Mouse (Mus musculus): ENCODE results near the gene Catsperb.
"Not testable (repeated sequence)": the region's sequence is repeated elsewhere in the genome, so short reads cannot be mapped to it uniquely, and the experiment has no call there.

The Catsperb gene

DNA sequence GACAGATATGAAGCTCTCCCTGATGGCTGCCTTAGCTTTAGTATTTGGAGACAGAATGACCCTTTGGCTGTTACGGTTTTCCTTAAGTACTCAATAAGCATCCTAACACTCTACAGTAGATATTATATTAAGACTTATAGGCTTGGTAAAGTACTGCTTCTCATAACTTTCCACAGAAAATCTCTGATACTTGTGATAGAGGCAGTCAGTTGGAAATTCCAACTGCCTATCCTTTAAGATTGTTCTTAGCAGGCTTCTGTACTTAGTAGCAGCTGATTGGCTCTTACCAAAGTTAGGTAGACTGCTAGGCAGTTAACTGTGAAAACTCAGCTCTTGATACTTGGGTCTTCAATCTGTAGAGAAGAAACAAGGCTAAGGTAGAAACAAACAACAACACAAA lies at the start of gene Catsperb:
TSS of gene Catsperb (plus strand) at position 301 of the 400 bp plus-strand sequence.
- DNase-seq (ENCODE audit: low spot score) = not testable (repeated sequence)

DNA sequence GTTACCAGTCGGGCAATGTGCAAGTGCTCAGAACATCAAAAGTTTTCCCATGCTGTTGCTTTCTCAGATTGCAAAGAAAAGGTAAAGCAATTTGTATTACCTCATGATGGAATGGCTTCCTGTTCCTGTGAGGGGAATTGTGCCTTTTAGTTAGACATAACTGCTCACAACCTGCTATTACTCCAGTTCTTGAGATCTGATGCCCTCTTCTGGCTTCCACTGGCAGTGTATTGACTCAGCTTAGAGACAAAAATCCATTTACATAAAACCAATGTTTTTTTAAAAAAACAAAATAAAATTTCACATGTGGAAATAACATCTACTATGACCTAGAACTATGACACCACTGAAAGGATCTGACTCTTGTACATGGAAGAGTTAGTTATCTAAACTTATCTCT lies 43.0 kb upstream of the Catsperb start:
- DNase-seq (ENCODE audit: low spot score) = not testable (repeated sequence)

DNA sequence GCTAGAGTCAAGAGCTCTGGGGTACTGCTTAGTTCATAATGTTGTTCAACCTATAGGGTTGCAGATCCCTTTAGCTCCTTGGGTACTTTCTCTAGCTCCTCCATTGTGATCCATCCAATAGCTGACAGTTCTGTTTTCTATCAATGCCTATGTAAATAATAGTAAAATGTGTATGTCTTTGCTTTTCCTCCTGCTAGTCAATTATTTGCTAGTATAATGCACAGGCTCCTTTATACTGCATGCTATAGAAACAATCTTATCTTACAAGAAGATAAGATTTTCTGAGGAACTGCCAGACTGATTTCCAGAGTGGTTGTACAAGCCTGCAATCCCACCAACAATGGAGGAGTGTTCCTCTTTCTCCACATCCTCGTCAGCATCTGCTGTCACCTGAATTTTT lies 23.0 kb upstream of the Catsperb start:
- not testable (repeated sequence) for DNase-seq (ENCODE audit: low spot score)

DNA sequence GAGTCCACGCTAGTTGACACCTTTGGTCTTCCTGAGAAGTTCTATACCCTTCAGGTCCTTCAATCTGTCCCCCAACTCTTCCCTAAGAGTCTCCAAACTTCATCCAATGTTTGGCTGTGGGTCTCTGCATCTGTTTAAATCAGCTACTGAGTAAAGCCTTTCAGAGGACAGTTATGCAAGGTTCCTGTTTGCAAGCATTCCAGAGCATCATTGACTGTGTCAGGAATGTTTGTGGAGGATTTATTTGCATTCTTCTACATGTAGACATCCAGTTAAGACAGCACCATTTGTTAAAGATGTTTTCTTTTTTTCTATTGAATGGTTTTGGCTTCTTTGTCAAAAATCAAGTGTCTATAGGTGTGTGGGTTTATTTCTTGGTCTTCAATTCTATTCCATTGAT lies 21.7 kb downstream of the Catsperb start:
- no peak for DNase-seq (ENCODE audit: low spot score)

DNA sequence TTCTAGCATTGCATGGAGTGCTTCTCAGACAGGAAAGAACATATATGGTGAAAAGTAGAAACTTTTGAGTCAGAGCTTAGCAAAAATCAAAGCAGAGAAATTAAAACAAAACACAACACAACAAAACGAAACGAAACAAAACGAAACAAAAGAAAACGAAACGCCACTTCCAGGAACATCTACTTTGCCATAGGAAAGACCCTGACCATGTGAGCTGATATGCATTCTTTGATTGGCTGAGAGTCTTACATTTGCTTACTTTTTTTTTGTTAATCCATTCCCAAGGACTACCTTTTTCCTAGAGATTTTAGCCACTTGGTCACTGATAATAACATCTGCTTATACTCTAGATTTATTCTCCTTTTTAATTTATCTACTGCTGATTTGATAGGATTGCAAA lies 57.6 kb downstream of the Catsperb start:
- no peak for DNase-seq (ENCODE audit: low spot score)

DNA sequence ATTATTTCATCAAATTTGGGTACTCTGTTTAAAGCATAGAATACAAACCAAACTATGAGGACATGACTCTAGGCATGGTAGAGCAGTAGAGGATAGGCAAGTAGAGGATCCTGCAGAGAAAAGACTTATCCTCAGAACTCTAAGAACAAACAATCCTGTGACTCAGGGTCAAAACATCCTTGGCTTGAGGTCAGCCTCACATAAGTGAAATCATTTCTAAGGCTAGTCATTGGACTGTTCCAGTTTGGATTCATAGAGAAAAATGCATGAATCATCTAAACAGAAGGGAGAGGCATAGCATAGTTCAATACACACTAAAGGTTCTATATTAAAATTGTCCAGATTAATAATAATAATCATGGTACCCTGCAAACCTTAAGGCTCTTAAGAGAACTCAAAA lies 79.1 kb downstream of the Catsperb start:
- no peak for DNase-seq (ENCODE audit: low spot score)

DNA sequence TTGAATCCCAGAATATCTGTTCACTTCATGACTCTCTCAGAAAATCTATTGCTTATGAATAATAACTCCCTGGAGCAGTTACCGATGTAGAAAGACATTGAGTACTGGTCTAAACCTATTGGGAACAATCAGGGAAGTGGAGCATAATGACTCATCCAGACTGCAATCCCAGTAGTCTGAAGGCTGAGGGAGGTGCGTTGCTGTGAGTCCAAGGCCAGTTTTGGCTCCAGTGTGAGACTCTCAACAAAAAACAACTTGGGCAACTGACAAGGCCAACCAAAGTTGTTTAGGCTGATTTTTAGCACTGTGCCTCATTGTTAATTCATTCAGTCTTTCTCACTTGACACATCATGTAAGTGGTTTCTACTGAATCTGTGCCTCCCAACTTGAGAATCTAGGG lies 106.9 kb downstream of the Catsperb start:
- DNase-seq (ENCODE audit: low spot score) = not testable (repeated sequence)

DNA sequence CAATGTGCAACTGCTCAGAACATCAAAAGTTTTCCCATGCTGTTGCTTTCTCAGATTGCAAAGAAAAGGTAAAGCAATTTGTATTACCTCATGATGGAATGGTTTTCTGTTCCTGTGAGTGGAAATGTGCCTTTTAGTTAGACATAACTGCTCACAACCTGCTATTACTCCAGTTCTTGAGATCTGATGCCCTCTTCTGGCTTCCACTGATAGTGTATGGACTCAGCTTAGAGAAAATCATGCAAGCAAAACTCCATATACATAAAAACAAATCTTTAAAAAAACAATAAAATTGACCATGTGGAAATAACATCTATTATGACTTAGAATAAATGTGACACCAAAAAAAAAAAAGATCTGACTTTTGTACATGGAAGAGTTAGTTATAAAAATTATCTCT lies 202.2 kb downstream of the Catsperb start:
- not testable (repeated sequence) for DNase-seq (ENCODE audit: low spot score)

DNA sequence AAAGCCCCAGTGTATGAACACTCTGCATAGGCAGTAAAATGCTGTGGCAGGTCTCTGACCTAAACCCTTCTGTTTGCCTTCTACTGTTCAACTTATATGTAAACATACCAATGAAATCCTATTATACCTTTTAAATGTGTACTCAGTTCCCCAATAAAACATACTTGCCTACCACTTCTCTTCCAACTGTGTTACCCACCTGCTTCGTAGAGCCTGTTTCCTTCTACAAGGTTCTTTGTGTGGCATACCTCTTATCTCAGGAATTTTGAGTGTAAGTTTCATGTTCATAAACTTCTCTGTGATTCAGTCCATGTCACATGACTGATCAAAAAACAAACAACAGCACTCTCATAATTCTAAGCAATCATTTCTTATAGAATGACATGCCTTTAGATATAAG lies 228.7 kb downstream of the Catsperb start:
- DNase-seq (ENCODE audit: low spot score) = no peak

DNA sequence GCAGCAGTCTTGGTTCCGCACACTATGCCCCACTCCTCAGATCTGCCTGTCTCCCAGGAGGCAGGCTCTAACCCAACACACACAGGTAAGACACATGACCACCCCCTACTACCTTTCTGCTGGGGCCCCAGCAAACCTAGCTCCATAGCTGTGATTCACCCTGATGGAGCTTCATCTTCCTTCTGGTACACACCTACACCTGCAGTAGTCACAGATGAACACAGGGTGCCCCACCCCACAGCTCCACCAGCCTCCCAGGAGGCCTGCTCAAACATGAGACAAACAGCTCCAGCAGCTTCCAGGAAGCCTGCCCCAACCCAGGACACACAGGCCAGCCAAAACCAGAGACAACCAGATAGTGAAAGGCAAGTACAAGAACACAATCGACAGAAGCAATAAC lies 263.0 kb downstream of the Catsperb start:
- DNase-seq (ENCODE audit: low spot score) = no peak

Data from c-Kit-positive CD71-positive TER-119-positive erythroid progenitor cells, embryonic 14.5 days (primary cell).